ENCODE assay signal across 1 mouse cellular context in genomic region chr7:80992980-80993833, GRCm38 (mm10).
A peak's percentile ranks its signal among the peaks of the same experiment; 100 is the strongest.
TF ChIP-seq lines count a peak whose summit lies in the region.

TSS of gene Zfp592 (plus strand) at chr7:80993681.

TF ChIP-seq in CH12.LX, 34 proteins besides CTCF, POLR2A, EP300 and RAD21 (continued from another document):
- TF ChIP-seq JUN (IDR thresholded peaks at IDR 0.05; ENCODE audit: insufficient read depth, low read depth, low read length): no peak
- no peak for TF ChIP-seq ETS1 (conservative IDR thresholded peaks at IDR 0.05; ENCODE audit: low read depth, low read length)
- TF ChIP-seq BHLHE40 (IDR thresholded peaks at IDR 0.05; ENCODE audit: low read depth, low read length): no peak
- TF ChIP-seq USF2 (conservative IDR thresholded peaks at IDR 0.05; ENCODE audit: low read depth, low read length): no peak
- 0 out of 2 replicates have a peak, but pooled peaks have one; percentile 24 for TF ChIP-seq RCOR1 (conservative IDR thresholded peaks at IDR 0.05; ENCODE audit: low read depth, low read length)
- no peak for TF ChIP-seq MAX (IDR thresholded peaks at IDR 0.05; ENCODE audit: low read length)
- TF ChIP-seq KAT2A (IDR thresholded peaks at IDR 0.05; ENCODE audit: insufficient replicate concordance, low read length): no peak
TF ChIP-seq in CH12.LX: peak in this region for 6.
